Mouse (Mus musculus) CD8-positive naive resting alpha-beta T cell, adult 2 months (primary cell): ENCODE measurements at regions not wholly inside any gene's neighbourhood (a gene's known extent, or its start where the extent isn't known, plus 50 kb on each side); places are given as distances from the start of the nearest gene placed in this dataset.

Source experiments
- DNase-seq, 2 experiments: peaks; one replicate each; pipeline ENCODE4 v3.0.0; 2022; ENCODE audit warnings: low read depth in 2 of 2, low spot score in 2 of 2

DNA sequence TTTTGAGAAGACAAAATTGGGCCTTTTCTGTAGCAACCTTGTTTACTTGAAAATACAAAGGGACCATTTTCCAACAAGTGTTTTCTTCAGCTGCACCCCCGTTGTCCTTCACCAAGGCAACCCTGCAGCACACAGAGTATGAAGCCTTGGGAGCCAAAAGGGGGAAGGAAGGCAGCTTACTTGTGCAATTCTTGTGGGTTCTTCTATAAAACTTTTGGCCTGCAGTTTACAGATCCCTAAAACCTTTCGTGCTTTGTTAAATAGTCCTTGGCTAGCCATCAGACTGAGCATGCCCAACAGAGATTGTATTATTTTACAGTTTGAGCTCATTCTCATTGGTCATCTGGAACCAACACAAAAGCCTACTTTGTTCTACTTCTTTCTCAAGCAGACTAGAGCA lies 140.6 kb upstream of the H2al1a start:
- DNase-seq: no peak

DNA sequence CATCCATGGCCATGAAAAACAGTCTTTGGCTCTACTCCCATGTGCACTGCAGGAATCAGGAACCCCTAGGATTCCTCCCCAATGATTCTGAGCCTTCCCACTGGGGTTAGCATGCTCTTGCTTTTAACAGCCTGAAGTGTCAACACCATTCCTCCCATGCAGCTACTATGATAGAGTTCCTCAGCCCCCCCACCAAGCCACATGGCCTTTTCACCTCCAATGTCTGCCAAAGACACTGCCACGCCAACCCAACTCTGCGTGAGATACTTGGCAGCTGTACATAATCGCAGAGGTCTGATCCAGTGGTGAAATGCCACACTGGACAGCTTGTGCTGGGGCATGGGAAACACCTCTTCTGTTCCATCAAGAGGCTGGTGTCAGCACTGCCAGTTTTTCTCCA lies 128.6 kb upstream of the H2al1a start:
- no peak for DNase-seq

- no peak for DNase-seq
Observed at GRCm38 (mm10) chrX:11180194-11180816, 118.8 kb upstream of the H2al1a start.

- no peak for DNase-seq
Observed at GRCm38 (mm10) chrX:11181855-11182254, 117.2 kb upstream of the H2al1a start.

DNA sequence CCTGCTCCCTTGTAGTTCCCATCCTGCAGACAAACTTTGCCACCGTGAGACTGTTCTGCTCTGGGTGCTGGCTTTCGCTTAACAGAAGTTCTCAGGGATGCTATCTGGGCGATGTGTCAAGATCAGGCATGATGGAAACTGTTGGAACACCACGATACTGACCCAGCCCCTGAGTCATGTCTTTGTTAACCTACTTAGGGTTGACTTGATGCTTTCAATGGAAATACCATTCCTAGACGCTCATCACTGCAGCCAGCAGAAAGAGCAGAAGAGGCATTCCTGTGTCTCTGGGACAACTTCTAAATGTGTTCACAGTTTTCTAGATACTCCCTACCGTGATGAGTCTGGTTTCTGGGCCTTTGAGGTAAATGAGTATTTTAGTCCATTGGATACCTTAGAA lies 108.2 kb upstream of the H2al1a start:
- no peak for DNase-seq

DNA sequence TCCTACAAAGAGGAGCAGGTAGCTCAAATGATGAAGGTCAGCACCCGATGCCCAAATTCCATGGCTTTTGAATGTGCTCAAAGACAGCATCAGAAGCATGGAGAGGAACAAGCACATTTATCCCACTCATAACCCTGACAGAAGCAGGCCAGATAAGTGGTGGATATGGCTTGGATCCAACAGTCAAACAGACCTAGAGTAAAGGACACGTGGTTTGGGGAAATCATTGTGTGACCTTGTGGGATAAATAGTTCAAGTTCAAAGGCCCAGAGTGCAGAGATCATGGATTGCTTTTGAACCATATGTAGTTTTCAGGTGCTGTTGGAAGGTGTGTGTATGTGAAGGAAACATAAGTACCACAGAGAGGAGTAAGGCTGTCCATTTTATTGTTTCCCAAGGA lies 94.9 kb upstream of the H2al1a start:
- DNase-seq: no peak

DNA sequence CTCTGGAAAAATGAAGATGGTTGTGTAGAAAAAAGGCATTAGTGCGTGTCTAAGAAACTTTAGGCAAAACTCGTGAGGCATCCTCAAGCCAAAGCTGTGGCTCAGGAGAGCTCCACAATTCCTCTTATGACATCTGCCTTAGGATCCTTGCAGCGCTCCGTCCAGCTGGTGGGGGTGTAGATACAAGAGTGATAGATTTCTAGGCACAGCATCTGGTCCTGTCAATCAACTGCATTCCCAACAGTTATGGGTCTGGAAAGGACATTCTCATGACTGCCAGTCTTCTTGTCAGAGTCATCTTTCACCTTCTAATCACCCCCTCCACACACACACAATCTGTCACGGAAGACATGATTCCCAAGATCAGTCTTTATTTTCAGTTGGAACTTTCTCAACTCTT lies 89.2 kb upstream of the H2al1a start:
- no peak for DNase-seq

GRCm38 (mm10) chrX:11212811-11213210 lies 86.2 kb upstream of the H2al1a start:
- no peak for DNase-seq

- peak in 1 of 2 experiments; percentile 4 for DNase-seq
Observed at GRCm38 (mm10) chrX:11213492-11213891, 85.6 kb upstream of the H2al1a start.

- DNase-seq: no peak
Observed at GRCm38 (mm10) chrX:11239066-11239465, 60.0 kb upstream of the H2al1a start.

GRCm38 (mm10) chrX:11245576-11245975 lies 53.5 kb upstream of the H2al1a start:
- no peak for DNase-seq
